Mouse (Mus musculus): Measurements from ENCODE around the gene 5330417C22Rik. TPM values are rescaled to one million over a fixed set of nuclear protein-coding genes. Genes with fewer than 3 reads are reported as not detected.

5330417C22Rik gene
- polyA plus RNA-seq, 1 experiment = 1.8 TPM

GRCm38 (mm10) chr3:108474969-108475368, 61.4 kb downstream of the 5330417C22Rik start:
- Histone ChIP-seq H3K27me3 (ENCODE audit: control insufficient read depth, insufficient read depth, low read length) (no peaks in the 10 kb centered on the region), H3K27ac (ENCODE audit: control insufficient read depth, insufficient read depth, low read length) (no peak overlapping the region), H3K36me3 (ENCODE audit: control insufficient read depth, insufficient read depth, low read length) (no peaks in the 10 kb centered on the region), H3K4me3 (ENCODE audit: control insufficient read depth, insufficient read depth, low read length) (no peak overlapping the region), H3K4me1 (replicated peaks; ENCODE audit: control insufficient read depth, insufficient read depth, low read length) (no peaks in the 10 kb centered on the region)
- WGBS = 94% methylated on average over 7 of the region's 7 CpGs
- no peak for DNase-seq
- TF ChIP-seq POLR2A (IDR thresholded peaks at IDR 0.05; ENCODE audit: control insufficient read depth, extremely low read depth, insufficient read depth, low read length, poor library complexity) (no peak), CTCF (IDR thresholded peaks at IDR 0.05; ENCODE audit: borderline replicate concordance, control insufficient read depth, extremely low read depth, insufficient read depth, low read length, poor library complexity) (no peak)

- no peak overlapping the region for H3K4me3 ChIP-seq (ENCODE audit: control insufficient read depth, insufficient read depth, low read length)
- no peaks in the 10 kb centered on the region for H3K36me3 ChIP-seq (ENCODE audit: control insufficient read depth, insufficient read depth, low read length)
- TF ChIP-seq POLR2A (IDR thresholded peaks at IDR 0.05; ENCODE audit: control insufficient read depth, extremely low read depth, insufficient read depth, low read length, poor library complexity) = no peak
- no peak for TF ChIP-seq CTCF (IDR thresholded peaks at IDR 0.05; ENCODE audit: borderline replicate concordance, control insufficient read depth, extremely low read depth, insufficient read depth, low read length, poor library complexity)
- 67% methylated on average over 8 of the region's 8 CpGs for WGBS
- no peaks in the 10 kb centered on the region for H3K27me3 ChIP-seq (ENCODE audit: control insufficient read depth, insufficient read depth, low read length)
- DNase-seq = no peak
- no peaks in the 10 kb centered on the region for H3K4me1 ChIP-seq (replicated peaks; ENCODE audit: control insufficient read depth, insufficient read depth, low read length)
- no peak overlapping the region for H3K27ac ChIP-seq (ENCODE audit: control insufficient read depth, insufficient read depth, low read length)
Observed at GRCm38 (mm10) chr3:108467760-108468159, 68.6 kb downstream of the 5330417C22Rik start.

- H3K27me3 ChIP-seq (ENCODE audit: control insufficient read depth, insufficient read depth, low read length) = no peaks in the 10 kb centered on the region
- H3K36me3 ChIP-seq (ENCODE audit: control insufficient read depth, insufficient read depth, low read length) = no peaks in the 10 kb centered on the region
- TF ChIP-seq POLR2A (IDR thresholded peaks at IDR 0.05; ENCODE audit: control insufficient read depth, extremely low read depth, insufficient read depth, low read length, poor library complexity) (no peak), CTCF (IDR thresholded peaks at IDR 0.05; ENCODE audit: borderline replicate concordance, control insufficient read depth, extremely low read depth, insufficient read depth, low read length, poor library complexity) (peak; percentile 67; the same call in 1 of the 2 replicates)
- no peak overlapping the region for H3K4me3 ChIP-seq (ENCODE audit: control insufficient read depth, insufficient read depth, low read length)
- H3K27ac ChIP-seq (ENCODE audit: control insufficient read depth, insufficient read depth, low read length) = no peak overlapping the region
- WGBS = 28% methylated on average over 6 of the region's 6 CpGs
- DNase-seq = peak; percentile 66
- no peaks in the 10 kb centered on the region for H3K4me1 ChIP-seq (replicated peaks; ENCODE audit: control insufficient read depth, insufficient read depth, low read length)
Observed at GRCm38 (mm10) chr3:108466425-108466824, 69.9 kb downstream of the 5330417C22Rik start.

GRCm38 (mm10) chr3:108458866-108459265, 77.5 kb downstream of the 5330417C22Rik start:
- peaks cover 11% of the 10 kb centered on the region for H3K4me1 ChIP-seq (replicated peaks; ENCODE audit: control insufficient read depth, insufficient read depth, low read length)
- no peaks in the 10 kb centered on the region for H3K36me3 ChIP-seq (ENCODE audit: control insufficient read depth, insufficient read depth, low read length)
- peak overlapping the region; percentile 28 for H3K4me3 ChIP-seq (ENCODE audit: control insufficient read depth, insufficient read depth, low read length)
- 41% methylated on average over 10 of the region's 10 CpGs for WGBS
- TF ChIP-seq POLR2A (IDR thresholded peaks at IDR 0.05; ENCODE audit: control insufficient read depth, extremely low read depth, insufficient read depth, low read length, poor library complexity) (0 out of 2 replicates have a peak, but pooled peaks have one; percentile 10), CTCF (IDR thresholded peaks at IDR 0.05; ENCODE audit: borderline replicate concordance, control insufficient read depth, extremely low read depth, insufficient read depth, low read length, poor library complexity) (peak; percentile 64; the same call in 1 of the 2 replicates)
- peak overlapping the region; percentile 70 for H3K27ac ChIP-seq (ENCODE audit: control insufficient read depth, insufficient read depth, low read length)
- no peaks in the 10 kb centered on the region for H3K27me3 ChIP-seq (ENCODE audit: control insufficient read depth, insufficient read depth, low read length)
- DNase-seq = peak; percentile 64

- peak overlapping the region; percentile 28 for H3K4me3 ChIP-seq (ENCODE audit: control insufficient read depth, insufficient read depth, low read length)
- H3K4me1 ChIP-seq (replicated peaks; ENCODE audit: control insufficient read depth, insufficient read depth, low read length) = peaks cover 11% of the 10 kb centered on the region
- WGBS = 47% methylated on average over 14 of the region's 14 CpGs
- 0 out of 2 replicates have a peak, but pooled peaks have one; percentile 36 for TF ChIP-seq POLR2A (IDR thresholded peaks at IDR 0.05; ENCODE audit: control insufficient read depth, extremely low read depth, insufficient read depth, low read length, poor library complexity)
- no peak for TF ChIP-seq CTCF (IDR thresholded peaks at IDR 0.05; ENCODE audit: borderline replicate concordance, control insufficient read depth, extremely low read depth, insufficient read depth, low read length, poor library complexity)
- DNase-seq = peak; percentile 7
- peak overlapping the region; percentile 70 for H3K27ac ChIP-seq (ENCODE audit: control insufficient read depth, insufficient read depth, low read length)
- H3K36me3 ChIP-seq (ENCODE audit: control insufficient read depth, insufficient read depth, low read length) = no peaks in the 10 kb centered on the region
- H3K27me3 ChIP-seq (ENCODE audit: control insufficient read depth, insufficient read depth, low read length) = no peaks in the 10 kb centered on the region
Observed at GRCm38 (mm10) chr3:108458380-108458779, 78.0 kb downstream of the 5330417C22Rik start.

- TF ChIP-seq POLR2A (IDR thresholded peaks at IDR 0.05; ENCODE audit: control insufficient read depth, extremely low read depth, insufficient read depth, low read length, poor library complexity) (no peak), CTCF (IDR thresholded peaks at IDR 0.05; ENCODE audit: borderline replicate concordance, control insufficient read depth, extremely low read depth, insufficient read depth, low read length, poor library complexity) (no peak)
- WGBS = 83% methylated on average over 1 of the region's 1 CpGs
- no peak overlapping the region for H3K4me3 ChIP-seq (ENCODE audit: control insufficient read depth, insufficient read depth, low read length)
- peaks cover 11% of the 10 kb centered on the region for H3K4me1 ChIP-seq (replicated peaks; ENCODE audit: control insufficient read depth, insufficient read depth, low read length)
- no peaks in the 10 kb centered on the region for H3K27me3 ChIP-seq (ENCODE audit: control insufficient read depth, insufficient read depth, low read length)
- H3K27ac ChIP-seq (ENCODE audit: control insufficient read depth, insufficient read depth, low read length) = no peak overlapping the region
- no peaks in the 10 kb centered on the region for H3K36me3 ChIP-seq (ENCODE audit: control insufficient read depth, insufficient read depth, low read length)
- no peak for DNase-seq
Observed at GRCm38 (mm10) chr3:108454172-108454571, 82.2 kb downstream of the 5330417C22Rik start.

- no peak for DNase-seq
- H3K36me3 ChIP-seq (ENCODE audit: control insufficient read depth, insufficient read depth, low read length) = no peaks in the 10 kb centered on the region
- no peak overlapping the region for H3K4me3 ChIP-seq (ENCODE audit: control insufficient read depth, insufficient read depth, low read length)
- no peaks in the 10 kb centered on the region for H3K27me3 ChIP-seq (ENCODE audit: control insufficient read depth, insufficient read depth, low read length)
- WGBS = 87% methylated on average over 2 of the region's 2 CpGs
- no peak overlapping the region for H3K27ac ChIP-seq (ENCODE audit: control insufficient read depth, insufficient read depth, low read length)
- no peaks in the 10 kb centered on the region for H3K4me1 ChIP-seq (replicated peaks; ENCODE audit: control insufficient read depth, insufficient read depth, low read length)
- TF ChIP-seq CTCF (IDR thresholded peaks at IDR 0.05; ENCODE audit: borderline replicate concordance, control insufficient read depth, extremely low read depth, insufficient read depth, low read length, poor library complexity) = no peak
- no peak for TF ChIP-seq POLR2A (IDR thresholded peaks at IDR 0.05; ENCODE audit: control insufficient read depth, extremely low read depth, insufficient read depth, low read length, poor library complexity)
Observed at GRCm38 (mm10) chr3:108451969-108452368, 84.4 kb downstream of the 5330417C22Rik start.
